ENCODE assay signal across 9 mouse cellular contexts in genomic region chr13:58188412-58188811, GRCm38 (mm10). TPM values are rescaled to one million over a fixed set of nuclear protein-coding genes. Genes with fewer than 3 reads are reported as not detected.
DNase-seq lines count a peak whose midpoint lies in the region; ATAC-seq and TF ChIP-seq lines count a peak whose summit lies in the region.
"Had no signal": no experiment of that assay in that cellular context is flagged by ENCODE, and none has a peak within 500 bp of the region (broad histone marks: within the 10 kb centered on the region; RNA-seq: fewer than 3 reads in every experiment).

No protein-coding gene starts in this region.

- WGBS in kidney, embryonic 14.5 days = 66% methylated on average over 4 of the region's 4 CpGs
- WGBS in stomach, postnatal 0 days = 54% methylated on average over 4 of the region's 4 CpGs

- DNase-seq in 3T3-L1 (ENCODE audit: low read depth, low spot score) (peak; percentile 87), liver (peak; percentile 88)
- DNase-seq in cerebellum, postnatal 4 days (ENCODE audit: low spot score in 2 of 2) = peak; percentile 78 to 87
- peak; percentile 84 for DNase-seq in gastrocnemius, postnatal 14 days
- peak; percentile 88 for DNase-seq in neural tube, embryonic 10.5 days (ENCODE audit: extremely low spot score, low spot score)
- DNase-seq in stomach, postnatal 0 days (ENCODE audit: low spot score) = peak; percentile 90

- peak; percentile 90 for TF ChIP-seq CTCF in stomach, postnatal 0 days (IDR thresholded peaks at IDR 0.05; ENCODE audit: low read depth)

- intact Hi-C loops in gastrocnemius, postnatal 14 days (cut with DNase I; ENCODE audit: low total_unique reads) = loop anchor here (5.0 kb wide), 1 partner anchor 44 kb away; no protein-coding TSS in a partner anchor

- TF ChIP-seq EP300 in stomach, postnatal 0 days (optimal IDR thresholded peaks at IDR 0.05) = no peak

- no peak overlapping the region for H3K4me2 ChIP-seq in kidney, embryonic 14.5 days (replicated peaks; ENCODE audit: low read depth, low read length)
- no peak overlapping the region for H3K4me2 ChIP-seq in stomach, postnatal 0 days (replicated peaks; ENCODE audit: low read depth)
- H3K4me2 ChIP-seq: embryonic facial prominence, embryonic 12.5 days had no signal

- H3K27ac ChIP-seq in kidney, embryonic 14.5 days (ENCODE audit: low read depth, low read length) = no peak overlapping the region
- H3K27ac ChIP-seq in stomach, postnatal 0 days (replicated peaks) = no peak overlapping the region
- H3K27ac ChIP-seq: embryonic facial prominence, embryonic 12.5 days had no signal

- H3K36me3 ChIP-seq in kidney, embryonic 14.5 days (ENCODE audit: control insufficient read depth, insufficient read depth, low read length) = peaks cover 42% of the 10 kb centered on the region
- peaks cover 6% of the 10 kb centered on the region; the same call in 1 of the 2 replicates for H3K36me3 ChIP-seq in stomach, postnatal 0 days (ENCODE audit: control insufficient read depth, insufficient read depth, low read length)

- no peaks in the 10 kb centered on the region for H3K4me1 ChIP-seq in kidney, embryonic 14.5 days (ENCODE audit: control insufficient read depth, insufficient read depth, low read length)
- no peaks in the 10 kb centered on the region for H3K4me1 ChIP-seq in stomach, postnatal 0 days (replicated peaks; ENCODE audit: control insufficient read depth, insufficient read depth)
- H3K4me1 ChIP-seq: embryonic facial prominence, embryonic 12.5 days had no signal

- peak; percentile 77 for ATAC-seq in activated CD4-positive, CD25-positive, alpha-beta regulatory T cell, adult 4 months
- peak; percentile 24; the same call in 1 of the 2 replicates for ATAC-seq in kidney, embryonic 14.5 days (ENCODE audit: low FRiP score, low TSS enrichment)
- ATAC-seq in stomach, postnatal 0 days (ENCODE audit: low FRiP score, low TSS enrichment) = peak; percentile 74

- H3K27me3 ChIP-seq in kidney, embryonic 14.5 days (ENCODE audit: control insufficient read depth, insufficient read depth, low read length) = no peaks in the 10 kb centered on the region
- no peaks in the 10 kb centered on the region for H3K27me3 ChIP-seq in stomach, postnatal 0 days (ENCODE audit: control insufficient read depth, insufficient read depth, low read length)
- H3K27me3 ChIP-seq: embryonic facial prominence, embryonic 12.5 days had no signal

- H3K9me3 ChIP-seq in kidney, embryonic 14.5 days (ENCODE audit: control insufficient read depth, low read length) = no peaks in the 10 kb centered on the region
- no peaks in the 10 kb centered on the region for H3K9me3 ChIP-seq in stomach, postnatal 0 days (ENCODE audit: control insufficient read depth, low read length)
- H3K9me3 ChIP-seq: embryonic facial prominence, embryonic 12.5 days had no signal

- no peak overlapping the region for H3K9ac ChIP-seq in kidney, embryonic 14.5 days (ENCODE audit: low read depth, low read length)
- H3K9ac ChIP-seq in stomach, postnatal 0 days (ENCODE audit: low read length) = no peak overlapping the region
- H3K9ac ChIP-seq: embryonic facial prominence, embryonic 12.5 days had no signal

- no peak overlapping the region for H3K4me3 ChIP-seq in kidney, embryonic 14.5 days (ENCODE audit: low read length)
- H3K4me3 ChIP-seq in stomach, postnatal 0 days (ENCODE audit: low read depth, low read length) = no peak overlapping the region
- H3K4me3 ChIP-seq: embryonic facial prominence, embryonic 12.5 days had no signal

RNA-seq across cellular contexts. Expression of gene Ubqln1, which starts 27.0 kb away (rescaled TPM):
- polyA plus RNA-seq in activated CD4-positive, CD25-positive, alpha-beta regulatory T cell, adult 4 months (2017; shearing (Covaris generic)) = 10 to 100 TPM; 15.4 to 17.0 TPM
- 10 to 100 TPM; 40.7 to 43.2 TPM for total RNA-seq in gastrocnemius, postnatal 14 days (2021)
- 60.8 and 98.7 TPM in 2 replicates for polyA plus RNA-seq in kidney, embryonic 14.5 days (2014; fragmentation: Nextera tagmentation; extraction: Ambion mirVana)
- polyA plus RNA-seq in stomach, postnatal 0 days (2015; fragmentation: Nextera tagmentation; extraction: Ambion mirVana) = 61.4 and 65.4 TPM in 2 replicates

RNA-seq across cellular contexts. Expression of gene Idnk, which starts 31.0 kb away (rescaled TPM):
- 100 to 1,000 TPM; 250 to 265 TPM for polyA plus RNA-seq in activated CD4-positive, CD25-positive, alpha-beta regulatory T cell, adult 4 months (2017; shearing (Covaris generic))
- total RNA-seq in gastrocnemius, postnatal 14 days (2021) = 10 to 100 TPM in 1 of 2 experiments, 1 to 10 TPM in 1; 9.0 to 10.2 TPM
- 33.4 and 41.8 TPM in 2 replicates for polyA plus RNA-seq in kidney, embryonic 14.5 days (2014; fragmentation: Nextera tagmentation; extraction: Ambion mirVana)
- 35.0 and 37.5 TPM in 2 replicates for polyA plus RNA-seq in stomach, postnatal 0 days (2015; fragmentation: Nextera tagmentation; extraction: Ambion mirVana)

Comparison
In these comparisons a context has a peak if more than half of its experiments do, and no peak if none do; other contexts are left out.
1. ATAC-seq: peak in every context shown above with its lines; median percentile 77 in activated CD4-positive, CD25-positive, alpha-beta regulatory T cell, adult 4 months; 74 in stomach, postnatal 0 days; 24 in kidney, embryonic 14.5 days.